Mouse (Mus musculus): Measurements from ENCODE around the gene Tmem30c.

Tmem30c gene

GRCm38 (mm10) chr16:57301512-57302115 is 8.9 kb upstream of the Tmem30c start:
- CTCF ChIA-PET = interaction anchor here (0.6 kb wide), 1 partner anchor 53 kb away, joined by 6 read pairs; no protein-coding TSS in a partner anchor

GRCm38 (mm10) chr16:57295216-57295934 is 2.7 kb upstream of the Tmem30c start:
- CTCF ChIA-PET = no interaction called here

- CTCF ChIA-PET = no interaction called here
Measured at GRCm38 (mm10) chr16:57292296-57292695, 369 bp downstream of the Tmem30c start.

- CTCF ChIA-PET = no interaction called here
Measured at GRCm38 (mm10) chr16:57291696-57292095, 969 bp downstream of the Tmem30c start.

- CTCF ChIA-PET = interaction anchor here (0.6 kb wide), 1 partner anchor 639 kb away, joined by 3 read pairs; no protein-coding TSS in a partner anchor
Measured at GRCm38 (mm10) chr16:57281417-57281816, 11.2 kb downstream of the Tmem30c start.

- CTCF ChIA-PET = interaction anchor here (0.6 to 0.7 kb wide), 2 partner anchors 640 to 1122 kb away, joined by 3 to 5 read pairs; no protein-coding TSS in a partner anchor
Measured at GRCm38 (mm10) chr16:57280221-57281217, 12.1 kb downstream of the Tmem30c start.

GRCm38 (mm10) chr16:57278976-57279626 is 13.6 kb downstream of the Tmem30c start:
- CTCF ChIA-PET = no interaction called here

GRCm38 (mm10) chr16:57269751-57270150 is 22.9 kb downstream of the Tmem30c start:
- CTCF ChIA-PET = no interaction called here

GRCm38 (mm10) chr16:57268058-57268841 is 24.4 kb downstream of the Tmem30c start:
- CTCF ChIA-PET = interaction anchor here (0.6 kb wide), 1 partner anchor 74 kb away, joined by 5 read pairs; no protein-coding TSS in a partner anchor

- CTCF ChIA-PET = no interaction called here
Measured at GRCm38 (mm10) chr16:57267068-57267467, 25.6 kb downstream of the Tmem30c start.

GRCm38 (mm10) chr16:57260152-57260551 is 32.5 kb downstream of the Tmem30c start:
- CTCF ChIA-PET = interaction anchor here (0.7 kb wide), 1 partner anchor 104 kb away, joined by 4 read pairs; no protein-coding TSS in a partner anchor

GRCm38 (mm10) chr16:57259356-57260083 is 33.1 kb downstream of the Tmem30c start:
- CTCF ChIA-PET = interaction anchor here (0.7 kb wide), 2 partner anchors 88 to 105 kb away, joined by 4 to 9 read pairs; no protein-coding TSS in a partner anchor

GRCm38 (mm10) chr16:57251589-57252421 is 40.9 kb downstream of the Tmem30c start:
- CTCF ChIA-PET = interaction anchor here (0.7 kb wide), 1 partner anchor 998 kb away, joined by 3 read pairs; no protein-coding TSS in a partner anchor

GRCm38 (mm10) chr16:57250991-57251390 is 41.7 kb downstream of the Tmem30c start:
- CTCF ChIA-PET = no interaction called here

GRCm38 (mm10) chr16:57247464-57247863 is 45.2 kb downstream of the Tmem30c start:
- CTCF ChIA-PET = no interaction called here

- CTCF ChIA-PET = no interaction called here
Measured at GRCm38 (mm10) chr16:57246596-57246995, 46.1 kb downstream of the Tmem30c start.

GRCm38 (mm10) chr16:57243858-57244248 is 48.8 kb downstream of the Tmem30c start:
- CTCF ChIA-PET = interaction anchor here (0.6 to 2.2 kb wide), 3 partner anchors 11 to 350 kb away, joined by 3 to 11 read pairs (median 4); no protein-coding TSS in a partner anchor

- CTCF ChIA-PET = interaction anchor here (1.6 to 2.2 kb wide), 2 partner anchors 154 to 351 kb away, joined by 4 to 11 read pairs; no protein-coding TSS in a partner anchor
Measured at GRCm38 (mm10) chr16:57243205-57243857, 49.3 kb downstream of the Tmem30c start.
